Mouse (Mus musculus): Measurements from ENCODE around the gene Gm904. TPM values are rescaled to one million over a fixed set of nuclear protein-coding genes. Genes with fewer than 3 reads are reported as not detected.
"Not testable (repeated sequence)": the region's sequence is repeated elsewhere in the genome, so short reads cannot be mapped to it uniquely, and the experiment has no call there.

Gm904 gene
- not detected in 2 replicates for polyA plus RNA-seq (2016; fragmentation: Nextera tagmentation; extraction: Ambion mirVana)

- ATAC-seq, H3K4me3 ChIP-seq, H3K4me1 ChIP-seq: not testable (repeated sequence)
Observed at GRCm38 (mm10) chr13:50642928-50643327, at the start of gene Gm904. Gene Gm904 (plus strand): TSS chr13:50643228.

GRCm38 (mm10) chr13:50648771-50649170, 5.7 kb downstream of the Gm904 start:
- H3K9me3 ChIP-seq (replicated peaks); H3K9ac ChIP-seq; ATAC-seq; H3K4me2 ChIP-seq; H3K27me3 ChIP-seq (replicated peaks); H3K27ac ChIP-seq; H3K4me1 ChIP-seq; H3K36me3 ChIP-seq; H3K4me3 ChIP-seq: not testable (repeated sequence)
- 56% methylated on average over 2 of the region's 2 CpGs for WGBS (ENCODE audit: insufficient replicate concordance)

More at GRCm38 (mm10) chr13:50642928-50643327, at the start of gene Gm904:
- H3K9ac ChIP-seq; H3K27ac ChIP-seq; H3K27me3 ChIP-seq (replicated peaks); H3K9me3 ChIP-seq (replicated peaks); H3K4me2 ChIP-seq; H3K36me3 ChIP-seq: not testable (repeated sequence)

Small RNAs within 50 kb of the gene (microRNA-seq; reads per million reads assigned to microRNA genes)
- gene Gm23952 (not detected), gene Mir683-2 (not detected)

Other genes with a start within 250 kb of the Gm904 start
- 7.8 and 8.5 TPM in 2 replicates for gene Fbxw17, start 225.4 kb upstream of the Gm904 start, polyA plus RNA-seq (2016; fragmentation: Nextera tagmentation; extraction: Ambion mirVana)
- gene Gm47429, start 199.3 kb upstream of the Gm904 start, polyA plus RNA-seq (2016; fragmentation: Nextera tagmentation; extraction: Ambion mirVana) = not detected in 2 replicates
- not detected in 2 replicates for gene Nutm2, start 175.9 kb upstream of the Gm904 start, polyA plus RNA-seq (2016; fragmentation: Nextera tagmentation; extraction: Ambion mirVana)
- not detected in 2 replicates for gene Gm8765, start 55.1 kb downstream of the Gm904 start, polyA plus RNA-seq (2016; fragmentation: Nextera tagmentation; extraction: Ambion mirVana)

Data from liver, embryonic 12.5 days (tissue).